Mouse (Mus musculus) thymus, postnatal 4 days (tissue): ENCODE results near the gene Faiml.

Experiments used
- DNase-seq: peaks from one replicate; pipeline ENCODE4 v3.0.0; 2021

Gene Faiml

GRCm38 (mm10) chr9:99237139-99237538, at the start of gene Faiml:
Gene Faiml (minus strand): TSS chr9:99237239.
- DNase-seq: no peak

GRCm38 (mm10) chr9:99258891-99259290, 21.9 kb upstream of the Faiml start:
- no peak for DNase-seq

GRCm38 (mm10) chr9:99256821-99257220, 19.8 kb upstream of the Faiml start:
- no peak for DNase-seq

- no peak for DNase-seq
These were observed 19.2 kb upstream of the Faiml start for GRCm38 (mm10) chr9:99256206-99256605.

GRCm38 (mm10) chr9:99253861-99254260, 16.8 kb upstream of the Faiml start:
- no peak for DNase-seq

- no peak for DNase-seq
These were observed 11.9 kb upstream of the Faiml start for GRCm38 (mm10) chr9:99248906-99249305.

- no peak for DNase-seq
These were observed 11.3 kb upstream of the Faiml start for GRCm38 (mm10) chr9:99248304-99248703.

- DNase-seq: peak; percentile 15
These were observed 6.9 kb upstream of the Faiml start for GRCm38 (mm10) chr9:99243895-99244293.

- DNase-seq: peak; percentile 98
These were observed 6.3 kb upstream of the Faiml start, which contains the start of gene Cep70 for GRCm38 (mm10) chr9:99243190-99243894. Gene Cep70 (plus strand): TSS chr9:99243367.

GRCm38 (mm10) chr9:99242533-99243189, 5.6 kb upstream of the Faiml start:
- no peak for DNase-seq

- DNase-seq: peak; percentile 60
These were observed 5.0 kb upstream of the Faiml start for GRCm38 (mm10) chr9:99242035-99242434.

- DNase-seq: no peak
These were observed 3.5 kb upstream of the Faiml start for GRCm38 (mm10) chr9:99240571-99240970.

- no peak for DNase-seq
These were observed 2.2 kb upstream of the Faiml start for GRCm38 (mm10) chr9:99239256-99239655.

- DNase-seq: no peak
These were observed 1.2 kb upstream of the Faiml start for GRCm38 (mm10) chr9:99238276-99238675.

GRCm38 (mm10) chr9:99229450-99229849, 7.6 kb downstream of the Faiml start:
- no peak for DNase-seq

GRCm38 (mm10) chr9:99224583-99224982, 12.5 kb downstream of the Faiml start:
- no peak for DNase-seq

- no peak for DNase-seq
These were observed 15.4 kb downstream of the Faiml start for GRCm38 (mm10) chr9:99221636-99222035.

- DNase-seq: peak; percentile 64
These were observed 18.9 kb downstream of the Faiml start for GRCm38 (mm10) chr9:99217999-99218719.

GRCm38 (mm10) chr9:99216182-99216581, 20.9 kb downstream of the Faiml start:
- DNase-seq: no peak

GRCm38 (mm10) chr9:99212643-99213042, 24.4 kb downstream of the Faiml start:
- no peak for DNase-seq

GRCm38 (mm10) chr9:99183043-99183670, 53.9 kb downstream of the Faiml start:
- DNase-seq: no peak

GRCm38 (mm10) chr9:99182121-99182520, 54.9 kb downstream of the Faiml start:
- no peak for DNase-seq

GRCm38 (mm10) chr9:99180272-99180671, 56.8 kb downstream of the Faiml start:
- DNase-seq: no peak
